Mouse (Mus musculus): ENCODE results near the gene Chp2.

Gene Chp2

DNA sequence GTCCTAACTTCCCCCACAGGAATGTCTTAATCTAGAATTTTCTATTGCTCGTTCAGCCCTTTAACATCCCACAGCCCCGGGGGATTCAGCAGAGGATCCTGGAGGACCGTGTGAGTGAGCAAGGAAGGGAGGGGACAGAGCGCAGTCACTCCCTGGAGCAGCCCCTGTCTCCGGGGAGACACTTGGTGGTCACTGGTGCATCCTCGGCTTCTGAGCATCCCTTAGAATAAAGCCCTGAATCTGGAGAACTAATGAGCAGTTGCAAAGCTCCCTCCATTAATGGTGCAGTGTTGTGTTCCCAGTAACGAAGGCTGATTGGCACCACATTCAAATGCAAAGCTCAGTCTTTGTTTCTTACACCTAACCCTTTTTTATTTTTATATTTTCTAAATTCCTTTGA, 24.9 kb downstream of the Chp2 start:
- no peak for DNase-seq

DNA sequence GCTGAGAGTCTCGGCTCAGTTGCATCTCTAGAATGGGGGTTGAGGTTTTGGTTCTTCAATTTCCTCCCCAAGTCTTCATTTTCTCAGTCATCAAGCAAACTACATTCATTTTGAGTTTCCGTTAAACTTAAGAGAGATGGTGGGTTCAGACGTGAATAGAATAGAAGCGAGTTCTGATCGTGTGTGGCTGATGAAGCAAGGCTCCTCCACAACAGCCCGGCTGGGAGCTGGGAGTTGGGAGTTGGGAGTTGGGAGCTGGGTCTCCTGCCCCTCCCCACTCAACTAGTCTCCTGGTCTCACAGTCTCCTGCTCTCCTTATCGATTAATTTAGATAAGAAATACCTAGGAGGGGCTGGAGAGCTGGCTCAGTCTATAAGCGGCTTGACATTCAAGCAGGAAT, 25.3 kb downstream of the Chp2 start:
- no peak for DNase-seq

DNA sequence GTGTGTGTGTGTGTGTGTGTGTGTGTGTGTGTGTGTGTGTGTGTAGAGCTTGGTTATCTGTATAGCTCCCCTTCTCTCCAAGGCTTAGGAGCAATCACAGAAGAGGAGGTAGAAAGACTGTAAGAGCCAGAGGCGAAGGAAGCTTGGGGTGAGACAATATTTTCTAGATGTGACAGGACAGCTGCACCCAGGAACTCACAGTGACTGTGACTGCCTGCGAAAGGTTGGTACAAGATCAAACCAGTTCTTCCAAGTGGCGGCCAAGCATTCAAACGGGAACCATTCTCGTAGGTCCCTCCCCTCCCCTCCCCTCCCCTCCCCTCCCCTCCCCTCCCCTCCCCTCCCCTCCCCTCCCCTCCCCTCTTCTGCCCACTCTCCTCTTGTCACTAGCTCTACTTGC, 26.7 kb downstream of the Chp2 start:
- no peak for DNase-seq

DNA sequence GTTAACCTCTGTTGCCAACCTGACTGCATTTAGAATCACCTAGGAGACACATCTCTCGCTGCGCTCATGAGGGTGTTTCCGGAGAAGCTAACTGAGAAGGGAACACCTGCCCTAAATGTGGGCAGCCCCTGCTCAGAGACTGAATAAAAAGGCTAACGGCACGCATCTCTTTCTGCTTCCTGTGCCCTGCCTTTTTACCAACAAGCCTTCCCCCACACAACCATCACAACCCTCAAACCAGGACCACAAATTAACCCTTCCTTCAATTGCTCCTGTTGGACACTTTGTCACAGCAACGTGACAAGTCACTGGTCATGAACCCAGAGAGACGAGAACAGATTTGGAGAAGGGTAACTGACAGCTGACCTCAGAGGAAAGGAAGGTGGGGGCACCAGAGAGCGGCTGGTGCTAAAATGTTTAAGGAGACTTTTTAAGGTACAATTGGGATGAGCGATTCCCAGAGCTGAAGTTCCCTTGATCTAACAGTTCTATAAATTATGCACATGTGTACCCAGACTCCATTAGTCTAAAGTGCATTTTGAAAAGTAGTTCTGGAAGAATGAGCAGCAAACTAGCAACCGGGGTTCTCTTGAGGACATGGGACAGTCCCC, 28.1 kb downstream of the Chp2 start:
- DNase-seq, result no peak

DNA sequence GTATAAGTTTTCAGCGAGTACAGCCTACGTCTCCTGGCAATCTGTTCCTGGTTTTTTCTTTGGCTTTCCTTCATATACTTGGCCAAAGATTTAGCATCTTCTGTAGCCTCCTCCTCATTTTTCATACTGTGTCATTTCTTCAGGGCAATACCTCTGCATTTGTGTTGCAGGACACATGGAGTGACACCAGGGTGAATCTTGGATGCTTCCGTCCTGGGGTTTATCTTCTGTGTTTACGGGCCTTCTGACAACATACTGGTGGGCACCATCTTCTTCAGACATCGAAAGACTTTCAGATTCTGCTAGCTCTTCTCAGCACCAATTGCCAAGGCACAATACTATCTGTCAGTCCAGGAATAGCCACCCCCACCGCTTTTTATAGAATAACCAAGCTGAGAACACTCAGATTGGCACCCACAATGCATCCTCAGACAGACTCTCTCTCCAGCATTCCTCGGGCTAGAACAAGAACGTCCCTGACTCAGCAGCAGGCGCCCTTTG, 30.1 kb downstream of the Chp2 start:
- DNase-seq, result no peak

DNA sequence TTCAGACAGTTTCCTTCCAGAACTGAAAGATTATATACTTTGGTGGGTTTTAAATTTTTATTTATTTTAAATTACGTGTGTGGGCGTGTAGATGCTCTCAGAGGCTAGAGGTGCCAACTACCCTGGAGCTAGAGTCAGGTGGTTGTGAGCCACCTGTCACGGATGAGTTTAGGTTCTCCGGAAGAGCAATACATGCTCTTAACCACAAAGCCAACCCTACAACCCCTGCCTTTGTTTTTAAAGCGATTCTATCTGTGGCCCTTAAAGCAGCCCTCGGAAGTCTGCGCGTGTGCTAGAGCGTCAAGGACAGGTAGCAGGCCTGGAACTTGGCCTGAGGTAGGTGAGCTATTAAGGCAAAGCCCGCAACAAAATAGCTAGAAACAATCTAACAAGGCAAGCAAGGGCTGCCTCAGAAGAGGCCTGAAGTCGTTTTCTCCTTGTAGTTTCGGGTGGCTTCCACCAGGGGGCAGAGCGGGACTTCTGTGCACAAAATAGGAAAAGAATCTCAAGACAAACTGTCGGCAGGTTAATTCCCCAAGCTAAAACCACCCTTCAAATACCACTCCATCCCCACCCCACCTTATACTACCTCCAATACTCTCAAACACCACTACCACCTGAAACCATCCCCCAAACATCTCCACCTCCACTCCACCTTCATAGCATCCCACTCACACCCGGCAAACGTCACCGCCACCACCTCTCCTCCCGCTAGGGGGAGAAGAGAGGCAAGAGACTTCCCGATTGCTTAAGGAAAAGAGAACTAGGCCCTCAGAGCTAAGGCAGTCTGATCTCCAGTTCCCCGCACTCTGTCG, 32.1 kb downstream of the Chp2 start:
- peak; percentile 89 for DNase-seq

DNA sequence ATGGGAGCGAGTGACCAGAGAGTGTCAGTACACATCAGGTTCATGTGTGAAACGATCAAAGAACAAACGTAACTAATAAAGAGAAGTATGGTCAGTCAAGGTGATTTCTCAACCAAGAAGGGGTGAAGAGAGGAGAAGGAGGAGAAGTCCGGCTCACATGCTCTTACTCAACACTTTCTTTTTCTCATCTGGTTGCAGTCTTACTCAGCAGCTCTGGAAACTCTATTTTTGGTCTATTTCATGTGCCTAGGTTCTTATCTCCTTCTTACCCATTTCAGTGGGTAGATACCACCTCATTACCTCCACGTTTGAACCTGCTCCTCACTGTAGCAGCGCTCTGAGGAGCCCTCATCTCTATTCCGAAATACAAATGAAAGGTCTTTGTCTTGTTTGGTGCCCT, 37.4 kb downstream of the Chp2 start:
- DNase-seq, result no peak

DNA sequence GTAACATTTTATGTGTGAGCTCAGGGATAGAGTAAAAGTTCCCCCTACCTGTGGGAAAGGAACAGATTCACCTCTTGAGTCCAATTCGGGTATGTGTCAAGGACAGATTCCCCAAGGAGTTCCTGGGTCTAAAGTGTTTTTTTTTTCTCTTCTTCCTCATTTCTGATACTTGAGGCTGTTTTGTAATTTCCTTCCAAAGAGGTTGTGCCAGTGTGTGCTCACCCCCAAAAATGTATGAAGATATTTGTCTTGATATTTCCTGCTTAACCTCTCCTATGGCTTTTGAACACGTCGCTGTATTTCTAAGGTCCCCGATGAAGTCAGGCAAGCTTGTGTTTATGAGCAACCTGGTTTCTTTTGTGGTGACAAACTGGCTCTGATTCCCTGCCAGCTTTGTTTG, 39.2 kb downstream of the Chp2 start:
- no peak for DNase-seq

DNA sequence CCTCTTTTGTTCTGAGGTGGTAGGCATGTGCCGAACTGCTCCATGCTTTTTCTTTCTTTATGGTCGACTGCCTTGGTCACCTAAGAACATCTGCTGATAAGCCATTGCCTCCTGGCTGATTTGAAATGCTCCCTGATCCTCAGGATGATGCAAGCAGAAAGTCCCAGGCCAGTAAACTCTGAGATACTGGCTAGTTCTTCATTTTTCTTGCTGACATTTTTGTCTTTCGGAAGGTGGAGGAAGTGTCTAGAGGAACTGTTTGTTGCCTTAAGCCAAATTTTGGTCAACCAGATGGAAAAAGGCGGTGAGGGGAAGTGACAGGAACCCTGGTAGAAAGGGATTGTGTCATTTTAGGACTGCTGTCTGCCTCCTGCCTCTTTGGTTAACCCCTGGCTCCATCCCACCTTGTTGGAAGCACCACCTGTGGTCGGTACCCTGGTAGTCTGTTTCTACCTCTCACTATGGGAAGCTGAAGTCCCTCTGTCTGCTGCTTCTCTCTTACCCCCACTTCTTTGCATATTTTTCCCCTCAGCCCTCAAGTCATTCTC, 40.8 kb downstream of the Chp2 start:
- no peak for DNase-seq

DNA sequence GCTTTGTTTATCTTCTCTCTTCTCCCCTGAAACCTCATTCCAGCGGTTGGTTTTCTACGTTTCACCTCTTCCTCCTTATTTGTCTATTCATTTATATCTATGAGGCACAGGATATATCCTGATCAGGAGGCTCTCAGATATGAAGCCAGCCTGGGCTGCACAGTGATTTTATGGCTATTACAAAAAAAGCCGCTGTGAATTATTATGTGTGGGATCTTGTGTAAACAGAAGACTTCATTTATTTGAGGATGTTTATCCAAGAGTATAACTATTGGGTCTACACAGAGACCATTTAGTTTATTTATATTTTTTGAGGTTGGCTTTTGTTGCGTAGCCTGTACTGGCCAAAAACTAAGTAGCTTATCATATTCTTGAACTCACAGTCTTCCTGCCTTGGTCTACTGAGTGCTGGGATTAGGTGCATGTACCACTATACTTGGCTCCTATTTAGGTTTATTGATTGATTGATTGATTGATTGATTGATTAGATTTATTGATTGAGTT, 49.7 kb downstream of the Chp2 start:
- DNase-seq, result no peak

DNA sequence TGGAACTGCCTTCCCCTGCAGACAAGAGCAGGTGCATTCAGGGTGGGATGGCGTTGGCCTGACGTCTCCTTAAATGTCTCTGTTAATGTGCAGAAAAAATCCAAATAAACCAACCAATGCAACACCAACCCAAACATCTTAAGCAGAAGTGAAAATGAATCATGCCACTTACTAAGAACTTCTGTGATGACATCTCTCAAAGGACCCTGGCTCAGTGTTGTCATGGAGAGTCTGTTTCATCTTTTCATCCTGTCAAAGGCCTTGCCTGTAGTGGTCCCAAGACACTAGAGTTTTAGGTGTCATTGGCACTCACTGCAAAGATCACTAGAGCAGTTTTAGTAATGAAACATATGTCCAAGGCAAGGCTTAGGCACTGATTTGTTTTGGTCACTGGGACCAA, 53.0 kb downstream of the Chp2 start:
- DNase-seq, result no peak

Data from cerebellum, adult 8-10 months (tissue).